Mouse (Mus musculus) right cerebral cortex, adult 2 months (tissue): Measurements from ENCODE around the gene Atxn1.

Experiments
- DNase-seq, 2 experiments: peaks; one replicate each; pipeline ENCODE4 v3.0.0; 2021 to 2022; ENCODE audit warnings: low spot score in 2 of 2

Atxn1 gene

DNA sequence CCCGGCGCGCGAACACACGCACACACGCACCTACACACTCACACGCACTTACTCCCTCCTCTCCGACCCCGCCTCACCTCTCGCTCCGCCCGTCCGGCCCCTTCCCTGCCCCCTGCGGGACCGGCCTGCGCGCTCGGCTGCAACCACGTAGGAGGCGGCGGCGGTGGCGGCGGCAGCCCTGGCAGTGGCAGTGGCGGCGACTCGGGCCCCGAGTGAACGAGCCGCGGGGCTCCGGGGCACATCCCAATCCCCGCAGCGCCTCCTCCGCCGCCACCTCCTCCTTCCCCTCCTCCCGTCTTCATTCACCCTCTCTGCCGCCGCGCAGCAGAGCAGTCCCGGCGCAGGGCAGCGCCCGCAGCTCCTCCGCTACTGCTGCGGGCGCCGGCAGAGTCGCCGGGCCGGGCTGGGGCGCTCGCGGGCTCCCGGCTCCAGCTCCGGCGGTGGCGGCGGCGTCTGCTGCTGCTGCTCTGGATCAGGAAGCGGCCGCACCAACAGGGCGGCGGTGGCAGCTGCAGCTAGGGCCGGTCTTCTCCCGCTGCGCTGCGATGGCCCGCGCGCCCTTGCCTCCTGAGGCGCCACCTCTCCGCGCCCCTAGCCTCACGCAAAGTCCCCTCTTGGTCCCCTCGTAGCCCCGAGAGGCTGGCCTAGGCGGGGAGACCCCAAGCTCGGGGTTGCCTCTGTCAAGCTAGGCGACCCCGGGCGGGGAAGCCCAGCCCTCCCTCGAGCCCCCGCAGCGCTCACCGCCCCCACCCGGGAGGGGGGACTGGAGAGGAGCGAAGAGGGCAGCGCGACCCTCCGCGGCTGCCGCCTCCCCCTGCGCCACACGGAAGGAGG, 1.1 kb downstream of the Atxn1 start:
- DNase-seq = peak; percentile 69 to 74

DNA sequence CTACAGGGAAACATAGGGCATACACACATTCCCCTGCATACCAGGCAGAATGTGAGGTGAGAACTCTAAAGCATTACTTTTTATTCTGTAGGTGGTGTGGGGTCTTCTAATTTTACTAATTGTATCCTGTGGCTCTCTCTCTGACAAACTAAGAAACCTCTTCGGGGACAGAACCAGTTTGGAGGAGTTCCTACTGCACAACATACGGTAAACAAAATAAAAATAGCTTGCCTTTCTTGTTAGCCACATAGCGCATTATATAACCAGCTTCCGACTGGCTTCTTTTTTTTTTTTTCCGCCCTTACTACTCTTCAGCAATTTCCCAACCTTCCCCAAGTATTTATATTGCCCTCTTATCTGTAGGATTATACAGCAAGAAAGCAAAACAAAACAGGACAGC, 2.0 kb downstream of the Atxn1 start:
- DNase-seq = no peak

DNA sequence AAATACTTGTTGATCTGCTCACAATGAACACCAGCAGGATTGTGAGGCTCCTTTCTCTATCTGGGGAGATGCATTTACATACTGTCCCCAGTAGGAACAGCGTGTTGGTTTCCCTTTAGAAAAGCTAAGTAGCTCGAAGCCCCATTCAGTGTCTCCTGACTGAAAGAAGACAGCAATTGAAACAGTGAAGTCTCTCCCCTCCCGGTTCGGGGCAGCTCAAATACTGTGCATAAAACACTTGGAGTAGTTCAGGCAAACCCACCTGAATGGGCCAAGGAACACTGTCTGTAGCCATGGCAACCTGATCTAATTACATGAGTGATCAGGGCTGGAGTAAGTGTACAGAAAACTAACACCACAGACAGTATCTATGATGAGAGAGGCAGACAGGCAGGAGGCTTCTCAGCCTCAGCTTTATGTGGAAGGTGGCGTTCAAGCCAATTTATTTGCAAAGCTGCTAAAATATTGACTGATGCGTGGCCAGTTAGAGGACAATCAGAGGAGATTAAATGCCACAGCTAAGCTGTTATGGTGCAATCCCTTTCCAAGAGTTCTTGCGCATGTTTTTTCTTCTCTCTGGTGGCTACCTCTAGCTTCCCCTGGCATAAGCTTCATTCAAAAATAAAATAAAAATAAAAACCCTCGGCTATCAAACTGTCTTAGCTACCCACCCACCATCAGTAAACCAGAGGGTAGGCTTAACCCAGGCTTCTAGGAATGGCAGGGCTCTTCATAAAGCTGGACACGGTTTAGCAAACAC, 2.8 kb downstream of the Atxn1 start:
- peak in 1 of 2 experiments; percentile 59 for DNase-seq

DNA sequence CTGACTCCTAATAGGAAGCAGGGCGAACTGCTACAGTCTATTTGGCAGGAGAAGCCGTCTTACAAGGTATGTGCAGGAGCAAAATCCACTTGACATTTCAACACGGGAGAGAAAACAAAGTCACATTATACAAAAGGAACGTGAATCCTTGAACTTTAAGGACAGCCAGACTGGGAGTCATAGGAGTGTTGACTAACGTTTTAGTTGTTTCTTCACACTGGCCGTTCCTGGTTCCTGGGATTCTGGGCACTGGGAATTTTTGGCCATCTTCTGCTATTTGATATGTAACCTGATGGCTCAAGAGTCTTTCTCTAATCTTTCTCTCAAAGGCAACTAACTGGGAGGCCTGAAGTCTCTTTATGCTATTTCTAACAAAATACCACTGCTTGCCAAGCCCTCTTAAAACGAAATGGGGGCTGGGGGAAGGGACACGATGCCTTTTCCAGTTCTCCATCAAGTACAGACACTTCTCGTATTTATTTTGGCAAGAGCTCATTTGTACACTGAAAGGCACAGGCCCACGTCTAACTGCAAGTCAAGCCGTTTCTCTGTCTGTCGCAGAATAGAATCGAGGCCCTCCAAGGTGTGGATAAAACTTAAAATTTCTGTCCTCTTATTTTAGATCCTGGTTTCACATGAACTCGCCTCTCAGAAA, 4.4 kb downstream of the Atxn1 start:
- no peak for DNase-seq

DNA sequence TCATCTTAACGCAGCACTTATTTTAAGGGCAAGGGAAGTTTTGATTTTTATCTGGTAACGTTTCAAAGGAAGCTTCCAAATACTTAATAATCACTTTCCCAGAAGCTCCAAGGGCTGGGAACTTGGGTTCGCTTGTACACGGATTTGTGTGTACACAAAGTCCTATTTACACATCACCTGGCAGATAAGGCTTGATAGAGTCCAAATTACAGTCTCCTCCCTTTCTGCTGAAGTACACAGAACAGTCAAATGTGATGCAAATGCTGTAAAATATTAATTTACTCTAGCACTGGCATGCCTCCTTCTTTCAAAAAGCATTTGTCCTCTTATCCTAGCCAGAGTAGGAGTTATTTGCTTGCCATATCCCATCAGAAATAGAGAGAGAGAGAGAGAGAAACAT, 6.5 kb downstream of the Atxn1 start:
- DNase-seq = no peak

DNA sequence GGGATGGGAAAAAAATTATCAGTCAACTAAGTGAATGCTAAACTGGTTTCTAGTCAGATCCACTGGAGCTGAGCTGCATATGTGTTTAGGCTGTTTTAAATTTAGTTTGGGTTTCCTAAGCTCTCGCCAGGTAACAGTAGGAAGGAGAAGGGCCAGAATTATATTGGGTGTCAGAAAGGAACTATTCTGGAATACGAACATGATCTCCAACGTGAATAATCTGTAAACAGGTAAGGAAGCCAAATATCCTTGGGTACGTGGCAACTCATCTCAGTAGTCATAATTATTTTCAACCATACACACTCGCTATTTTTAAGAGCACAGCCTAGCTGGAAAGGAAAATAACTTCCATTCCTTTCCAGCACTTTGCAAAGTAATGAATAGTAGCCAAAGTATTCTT, 7.2 kb downstream of the Atxn1 start:
- no peak for DNase-seq

- DNase-seq = no peak
Measured at GRCm38 (mm10) chr13:45956287-45956686, 8.5 kb downstream of the Atxn1 start.

- DNase-seq = no peak
Measured at GRCm38 (mm10) chr13:45955370-45956055, 9.3 kb downstream of the Atxn1 start.

GRCm38 (mm10) chr13:45953098-45953497, 11.7 kb downstream of the Atxn1 start:
- DNase-seq = no peak

DNA sequence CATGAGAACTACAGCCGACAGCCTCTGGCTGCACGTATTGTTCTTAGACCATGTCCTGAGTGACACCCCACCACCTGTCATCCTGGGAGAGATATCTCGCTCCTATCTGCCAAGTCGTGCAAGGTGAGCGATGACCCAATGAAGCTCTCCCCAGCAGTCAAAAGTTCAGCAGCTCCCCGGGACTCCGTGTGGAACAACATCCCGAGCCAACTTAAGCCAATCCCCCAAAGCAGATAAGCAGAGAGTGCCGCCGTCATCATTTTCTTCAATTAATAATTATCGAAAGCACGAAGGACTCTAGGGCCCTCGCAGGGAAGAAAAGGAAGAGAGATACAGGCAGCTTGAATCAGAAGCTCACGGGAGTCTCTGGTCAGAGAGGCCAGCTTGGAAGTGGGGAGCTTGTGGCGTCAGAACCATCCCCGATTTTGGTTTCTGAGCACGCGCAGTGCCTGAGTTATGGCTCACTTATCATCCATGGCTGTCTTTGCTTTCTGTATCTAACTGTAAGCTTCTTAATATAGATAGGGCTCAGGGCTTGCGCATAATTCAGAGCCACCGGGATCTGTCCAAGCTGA, 13.7 kb downstream of the Atxn1 start:
- DNase-seq = no peak

DNA sequence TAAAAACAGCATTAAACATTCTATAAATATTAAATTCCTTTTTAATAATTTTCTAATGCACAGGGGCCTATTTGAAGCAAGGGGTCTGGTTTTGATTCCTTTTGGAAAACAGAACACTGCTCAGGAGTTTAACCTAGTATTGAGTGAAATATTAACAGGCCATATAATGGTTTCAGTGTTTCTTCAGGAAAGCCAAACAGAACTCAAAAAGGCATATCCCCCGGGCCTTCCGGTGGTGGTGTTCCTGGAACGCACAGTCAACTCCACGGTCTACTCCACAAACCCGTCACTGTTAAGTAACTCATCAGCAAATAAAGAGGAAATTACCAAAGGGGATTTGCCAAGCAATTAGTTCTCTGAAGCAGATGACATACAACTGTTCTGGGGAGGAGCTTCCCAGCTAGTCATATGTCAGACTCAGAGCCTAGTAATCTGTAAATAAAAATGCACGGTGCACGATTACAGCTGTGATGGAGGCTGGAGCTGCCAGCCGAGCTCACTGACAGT, 14.4 kb downstream of the Atxn1 start:
- DNase-seq = no peak

DNA sequence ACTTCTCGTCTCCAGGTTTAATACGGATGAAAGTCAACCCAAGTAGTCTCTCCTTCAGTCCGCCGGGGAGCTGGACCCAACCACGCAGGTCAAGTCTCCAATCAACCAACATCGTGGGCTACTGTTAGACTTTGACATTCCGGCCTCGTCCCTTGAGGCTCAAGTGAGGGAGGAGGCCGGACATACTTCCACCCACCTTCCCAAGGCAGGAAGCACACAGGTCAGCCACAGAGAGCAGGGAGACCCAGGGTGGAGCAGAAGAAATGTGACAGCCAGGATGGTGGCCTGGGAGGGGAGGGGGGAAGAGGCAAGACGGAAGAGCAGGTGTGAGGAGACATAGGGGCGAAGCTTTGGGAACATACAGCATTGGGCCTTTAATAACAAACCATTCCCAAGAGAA, 18.7 kb downstream of the Atxn1 start:
- no peak for DNase-seq

DNA sequence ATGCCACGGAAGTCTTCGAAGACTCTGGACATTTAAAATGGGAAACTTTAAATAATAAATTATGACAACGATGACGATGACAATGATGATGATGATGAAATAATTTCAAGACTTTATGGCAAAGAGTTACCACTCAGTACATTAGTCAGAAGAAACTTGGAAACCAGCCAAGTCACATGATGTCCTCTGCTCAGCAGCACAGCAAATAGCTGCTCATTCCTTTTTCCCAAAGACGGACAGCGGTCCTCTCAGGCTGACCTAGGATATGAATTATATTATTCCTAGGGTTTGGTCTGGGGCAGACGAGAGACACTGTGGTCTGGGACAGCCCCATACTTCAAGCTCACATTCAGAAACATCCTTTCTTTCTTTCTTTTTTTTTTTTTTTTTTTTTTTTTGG, 22.5 kb downstream of the Atxn1 start:
- DNase-seq = no peak

- no peak for DNase-seq
Measured at GRCm38 (mm10) chr13:45940714-45941113, 24.1 kb downstream of the Atxn1 start.

GRCm38 (mm10) chr13:45939561-45939960, 25.2 kb downstream of the Atxn1 start:
- no peak for DNase-seq

DNA sequence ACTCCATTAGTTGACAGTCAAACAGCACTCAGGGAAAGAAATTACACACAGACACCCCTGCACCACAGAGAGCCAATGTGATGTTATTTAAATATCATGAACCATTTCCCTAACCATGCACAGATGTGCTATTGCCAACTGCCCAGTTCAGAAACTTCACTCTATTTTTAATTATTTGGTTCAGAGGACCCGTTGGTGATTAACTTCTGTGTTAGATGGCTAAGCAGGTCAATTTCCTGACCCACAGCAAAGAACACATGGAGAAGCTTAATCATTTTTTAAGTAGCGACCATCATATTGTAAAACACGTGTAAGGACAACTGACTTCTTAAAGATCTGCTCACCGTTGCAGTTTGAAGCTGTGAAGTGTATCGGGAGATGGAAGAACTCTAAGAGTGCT, 26.7 kb downstream of the Atxn1 start:
- DNase-seq = no peak

- no peak for DNase-seq
Measured at GRCm38 (mm10) chr13:45936765-45937164, 28.0 kb downstream of the Atxn1 start.

- no peak for DNase-seq
Measured at GRCm38 (mm10) chr13:45935798-45936197, 29.0 kb downstream of the Atxn1 start.

GRCm38 (mm10) chr13:45934841-45935240, 30.0 kb downstream of the Atxn1 start:
- no peak for DNase-seq

- DNase-seq = no peak
Measured at GRCm38 (mm10) chr13:45934085-45934484, 30.7 kb downstream of the Atxn1 start.

DNA sequence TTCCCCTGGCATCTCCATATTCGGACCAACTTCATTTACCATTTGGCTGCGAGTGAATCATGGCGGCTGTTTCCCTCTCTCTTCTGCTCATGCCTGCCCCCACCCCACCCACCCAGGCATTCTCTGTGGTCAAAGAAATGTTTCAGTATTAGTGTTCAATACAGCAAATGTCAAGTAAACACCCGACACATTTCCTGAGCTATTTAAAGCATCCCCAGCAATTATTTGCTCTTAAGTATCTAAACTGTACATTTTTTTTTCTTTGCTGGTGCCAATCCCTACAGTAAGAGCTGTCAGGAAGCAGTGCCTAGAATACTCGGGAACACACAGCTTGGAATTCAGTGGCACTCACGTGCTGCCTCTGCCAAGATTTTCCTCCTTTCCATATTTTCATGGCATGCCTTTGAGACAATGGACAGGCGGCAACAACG, 32.3 kb downstream of the Atxn1 start:
- DNase-seq = no peak
